Mouse (Mus musculus): Measurements from ENCODE around the gene Cobl.

Cobl gene

GRCm38 (mm10) chr11:12376628-12377027 lies 88.1 kb downstream of the Cobl start:
- DNase-seq = no peak

GRCm38 (mm10) chr11:12373106-12374098 lies 91.4 kb downstream of the Cobl start:
- peak; percentile 88 for DNase-seq

- DNase-seq = no peak
Measured at GRCm38 (mm10) chr11:12370957-12371356, 93.8 kb downstream of the Cobl start.

- no peak for DNase-seq
Measured at GRCm38 (mm10) chr11:12367426-12368178, 97.2 kb downstream of the Cobl start.

- DNase-seq = peak; percentile 80
Measured at GRCm38 (mm10) chr11:12359336-12360000, 105.3 kb downstream of the Cobl start.

- DNase-seq = no peak
Measured at GRCm38 (mm10) chr11:12358602-12359001, 106.2 kb downstream of the Cobl start.

GRCm38 (mm10) chr11:12355681-12356080 lies 109.1 kb downstream of the Cobl start:
- DNase-seq = peak; percentile 80

GRCm38 (mm10) chr11:12350986-12351546 lies 113.7 kb downstream of the Cobl start:
- DNase-seq = no peak

- no peak for DNase-seq
Measured at GRCm38 (mm10) chr11:12350086-12350485, 114.7 kb downstream of the Cobl start.

GRCm38 (mm10) chr11:12346486-12346885 lies 118.3 kb downstream of the Cobl start:
- DNase-seq = no peak

- DNase-seq = no peak
Measured at GRCm38 (mm10) chr11:12343686-12344085, 121.1 kb downstream of the Cobl start.

GRCm38 (mm10) chr11:12340697-12341096 lies 124.1 kb downstream of the Cobl start:
- no peak for DNase-seq

- DNase-seq = peak; percentile 86
Measured at GRCm38 (mm10) chr11:12336145-12336544, 128.6 kb downstream of the Cobl start.

GRCm38 (mm10) chr11:12331997-12332396 lies 132.8 kb downstream of the Cobl start:
- DNase-seq = peak; percentile 87

GRCm38 (mm10) chr11:12321445-12321844 lies 143.3 kb downstream of the Cobl start:
- DNase-seq = no peak

GRCm38 (mm10) chr11:12319318-12319717 lies 145.4 kb downstream of the Cobl start:
- DNase-seq = no peak

- no peak for DNase-seq
Measured at GRCm38 (mm10) chr11:12315670-12316069, 149.1 kb downstream of the Cobl start.

GRCm38 (mm10) chr11:12314278-12315043 lies 150.3 kb downstream of the Cobl start:
- DNase-seq = peak; percentile 57

- DNase-seq = no peak
Measured at GRCm38 (mm10) chr11:12311419-12311818, 153.3 kb downstream of the Cobl start.

- DNase-seq = no peak
Measured at GRCm38 (mm10) chr11:12309423-12310023, 155.2 kb downstream of the Cobl start.

GRCm38 (mm10) chr11:12304879-12305278 lies 159.9 kb downstream of the Cobl start:
- DNase-seq = no peak
